Mouse (Mus musculus) heart, adult 2 months (tissue): ENCODE data around the gene Nmnat1. TPM values are rescaled to one million over a fixed set of nuclear protein-coding genes. Genes with fewer than 3 reads are reported as not detected.

ENCODE experiments used
- DNase-seq, 2 experiments: peaks; one replicate each; pipeline ENCODE4 v3.0.0; 2021
- H3K27ac ChIP-seq: fragments of 200-600 bp; 2 replicates; pipeline ENCODE4 v1.8.1; 2022
- H3K27me3 ChIP-seq: fragments of 200-500 bp; 2 replicates; pipeline ENCODE4 v1.6.1; 2012; ENCODE audit warnings: mild to moderate bottlenecking, low read length, inconsistent platforms, mixed read lengths; ENCODE audit not compliant: control insufficient read depth, insufficient read depth
- H3K36me3 ChIP-seq: fragments of 200-500 bp; 2 replicates; pipeline ENCODE4 v1.6.1; 2012; ENCODE audit warnings: low read length, inconsistent platforms; ENCODE audit not compliant: control insufficient read depth, insufficient read depth
- H3K4me1 ChIP-seq: fragments of 200-500 bp; 2 replicates; pipeline ENCODE4 v1.6.1; 2011; ENCODE audit warnings: low read length; ENCODE audit not compliant: control insufficient read depth, insufficient read depth
- H3K4me3 ChIP-seq: fragments of 200-600 bp; 2 replicates; pipeline ENCODE4 v1.8.1; 2022
- H3K79me2 ChIP-seq: fragments of 200-500 bp; replicated peaks from 2 replicates; pipeline ENCODE4 v1.6.1; 2012; ENCODE audit warnings: mild to moderate bottlenecking, inconsistent platforms, low read length, moderate library complexity, mixed read lengths; ENCODE audit not compliant: control insufficient read depth, insufficient read depth
- H3K9ac ChIP-seq: fragments of 200-500 bp; 2 replicates; pipeline ENCODE4 v1.6.1; 2012; ENCODE audit warnings: low read depth, mild to moderate bottlenecking, control low read depth, inconsistent platforms, low read length, mixed read lengths
- CTCF ChIP-seq: fragments of 200-600 bp; IDR thresholded peaks from 2 replicates; pipeline ENCODE4 v1.8.1; 2022; ENCODE audit warnings: antibody characterized with exemption, mild to moderate bottlenecking, moderate library complexity
- EP300 ChIP-seq: fragments of 200-500 bp; IDR thresholded peaks from 2 replicates; pipeline ENCODE4 v1.6.1; 2011; ENCODE audit warnings: low read depth, low read length, control low read depth; ENCODE audit not compliant: insufficient read depth
- POLR2A ChIP-seq: fragments of 200-500 bp; IDR thresholded peaks from 2 replicates; pipeline ENCODE4 v1.6.1; 2011; ENCODE audit warnings: mild to moderate bottlenecking, low read depth, low read length, control low read depth; ENCODE audit not compliant: insufficient read depth
- WGBS: fragments of 180-500 bp; shearing (Covaris S2); methylation state at CpG from one replicate; pipeline ENCODE4 v1.1.7; 2018; 5-methylcytosine and 5-hydroxymethylcytosine counted together
- intact Hi-C: fragments of 180-260 bp; cut with DNase I; formaldehyde crosslinking; loops from one replicate; pipeline ENCODE4 v1.15.1; 2025
- polyA plus RNA-seq: library from polyadenylated mRNA; depleted of rRNA; stranded (reverse); fragments of >200 nt; gene quantifications from 2 replicates; pipeline ENCODE4 v1.2.3, GENCODE M21; 2012
- total RNA-seq, 2 experiments: library from RNA; stranded (reverse); gene quantifications; 2 replicates each; pipeline ENCODE4 v1.2.3; 2021

Gene Nmnat1
- total and polyA plus RNA-seq, 3 experiments: 20.6 to 36.1 (median 29.4) TPM

DNA sequence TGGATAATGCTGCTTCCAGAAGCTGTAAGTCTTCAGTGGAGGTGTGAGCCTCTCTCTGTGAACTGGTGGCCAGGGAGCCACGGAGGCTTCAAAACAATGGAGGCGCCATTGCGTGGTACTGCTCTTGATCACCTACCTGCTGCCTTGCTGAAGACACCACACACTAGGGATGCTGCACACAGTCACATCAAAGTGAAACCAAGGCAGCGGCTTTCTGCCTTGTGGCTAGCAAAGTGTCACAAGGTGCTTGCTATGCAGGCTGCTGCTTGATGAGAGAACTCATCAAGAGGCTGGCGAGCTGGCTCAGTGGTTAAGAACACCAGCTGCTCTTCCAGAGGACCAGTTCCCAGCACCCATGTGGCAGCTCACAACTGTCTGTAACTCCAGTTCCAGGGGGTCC is 30.7 kb upstream of the Nmnat1 start:
- 87% methylated on average over 5 of the region's 5 CpGs for WGBS
- no peak for DNase-seq
- Histone ChIP-seq H3K27me3 (no peaks in the 10 kb centered on the region), H3K36me3 (no peaks in the 10 kb centered on the region), H3K4me1 (peaks cover 11% of the 10 kb centered on the region), H3K79me2 (no peaks in the 10 kb centered on the region), H3K9ac (no peak overlapping the region), H3K27ac (no peak overlapping the region), H3K4me3 (no peak overlapping the region)
- TF ChIP-seq EP300: no peak
- no peak for TF ChIP-seq CTCF
- no peak for TF ChIP-seq POLR2A
- intact Hi-C loops: no loop called here

GRCm38 (mm10) chr4:149512072-149512471 is 27.1 kb upstream of the Nmnat1 start:
- no peaks in the 10 kb centered on the region for H3K79me2 ChIP-seq
- H3K4me3 ChIP-seq: no peak overlapping the region
- no peak overlapping the region for H3K9ac ChIP-seq
- no peak overlapping the region for H3K27ac ChIP-seq
- H3K4me1 ChIP-seq: no peaks in the 10 kb centered on the region
- intact Hi-C loops: no loop called here
- DNase-seq: no peak
- no peaks in the 10 kb centered on the region for H3K36me3 ChIP-seq
- TF ChIP-seq EP300 (no peak), POLR2A (no peak), CTCF (no peak)
- 74% methylated on average over 7 of the region's 7 CpGs for WGBS
- no peaks in the 10 kb centered on the region for H3K27me3 ChIP-seq

- Histone ChIP-seq H3K27me3 (no peaks in the 10 kb centered on the region), H3K27ac (no peak overlapping the region), H3K4me1 (no peaks in the 10 kb centered on the region), H3K36me3 (no peaks in the 10 kb centered on the region), H3K4me3 (no peak overlapping the region), H3K79me2 (no peaks in the 10 kb centered on the region), H3K9ac (no peak overlapping the region)
- TF ChIP-seq EP300: no peak
- no peak for TF ChIP-seq CTCF
- TF ChIP-seq POLR2A: no peak
- intact Hi-C loops: no loop called here
- WGBS: 53% methylated on average over 6 of the region's 6 CpGs
- no peak for DNase-seq
Measured at GRCm38 (mm10) chr4:149511221-149511646, 26.2 kb upstream of the Nmnat1 start.

DNA sequence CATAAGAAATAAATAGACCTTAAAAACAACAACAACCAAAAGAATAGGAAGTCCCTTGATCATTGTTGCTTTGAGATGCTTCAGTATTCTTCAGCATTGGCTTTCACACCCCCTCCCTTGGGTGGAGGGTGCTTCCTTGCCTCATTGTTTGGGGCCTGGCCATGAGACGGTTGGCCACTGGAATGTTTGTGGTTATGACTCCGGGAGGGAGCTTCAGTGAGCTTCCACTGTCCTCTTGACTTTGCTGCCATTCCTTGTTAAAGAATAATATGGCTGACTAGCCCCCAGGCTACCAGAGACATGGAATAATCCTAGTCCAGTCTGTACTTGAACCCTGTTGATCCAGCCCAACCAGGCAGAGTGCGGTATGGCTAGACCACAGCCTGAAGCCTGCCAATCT is 21.9 kb upstream of the Nmnat1 start:
- intact Hi-C loops: no loop called here
- Histone ChIP-seq H3K79me2 (no peaks in the 10 kb centered on the region), H3K27me3 (no peaks in the 10 kb centered on the region), H3K4me3 (no peak overlapping the region), H3K9ac (no peak overlapping the region), H3K4me1 (no peaks in the 10 kb centered on the region), H3K27ac (no peak overlapping the region), H3K36me3 (no peaks in the 10 kb centered on the region)
- DNase-seq: no peak
- TF ChIP-seq CTCF (no peak), POLR2A (no peak), EP300 (no peak)
- WGBS: 71% methylated on average over 3 of the region's 3 CpGs

DNA sequence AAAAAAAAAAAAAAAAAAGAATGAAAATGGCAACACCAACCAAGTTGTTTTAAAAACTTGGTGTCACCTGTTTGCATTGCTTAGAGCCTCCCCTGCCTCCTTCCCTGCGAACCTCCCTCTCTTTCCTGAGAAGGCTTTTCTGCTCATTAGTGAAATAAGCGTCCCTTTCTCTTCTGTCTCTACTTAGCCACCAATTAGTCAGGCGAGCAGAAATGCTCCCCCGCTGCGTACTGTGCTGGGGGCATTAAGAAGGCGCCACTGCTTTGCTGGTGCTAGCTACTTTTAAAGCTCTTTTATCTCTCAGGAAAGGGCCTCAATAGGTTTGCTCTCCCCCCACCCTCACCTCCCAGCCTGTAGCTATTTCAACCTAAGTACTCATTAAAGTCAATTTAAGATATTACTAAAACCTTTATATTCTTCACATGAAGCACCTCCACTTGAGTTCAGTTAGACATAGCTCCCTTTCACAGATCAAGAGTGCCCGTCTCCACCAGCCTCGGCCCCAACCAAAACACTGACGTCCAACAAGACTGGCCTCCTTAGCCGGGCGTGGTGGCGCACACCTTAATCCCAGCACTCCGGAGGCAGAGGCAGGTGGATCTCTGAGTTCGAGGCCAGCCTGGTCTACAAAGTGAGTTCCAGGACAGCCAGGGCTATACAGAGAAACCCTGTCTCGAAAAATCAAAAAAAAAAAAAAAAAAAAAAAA is 20.4 kb upstream of the Nmnat1 start:
- no peak for TF ChIP-seq POLR2A
- no peak for TF ChIP-seq EP300
- TF ChIP-seq CTCF: no peak
- intact Hi-C loops: no loop called here

GRCm38 (mm10) chr4:149504858-149505257 is 19.9 kb upstream of the Nmnat1 start:
- Histone ChIP-seq H3K27ac (no peak overlapping the region), H3K79me2 (no peaks in the 10 kb centered on the region), H3K27me3 (no peaks in the 10 kb centered on the region), H3K9ac (no peak overlapping the region), H3K36me3 (no peaks in the 10 kb centered on the region), H3K4me3 (no peak overlapping the region), H3K4me1 (no peaks in the 10 kb centered on the region)
- DNase-seq: no peak
- intact Hi-C loops: no loop called here
- 28% methylated on average over 3 of the region's 3 CpGs for WGBS
- TF ChIP-seq CTCF (no peak), POLR2A (no peak), EP300 (no peak)

More for the DNA sequence above, 20.4 kb upstream of the Nmnat1 start:
- Histone ChIP-seq H3K4me3 (no peak overlapping the region), H3K27ac (no peak overlapping the region), H3K4me1 (no peaks in the 10 kb centered on the region), H3K36me3 (no peaks in the 10 kb centered on the region), H3K9ac (no peak overlapping the region), H3K27me3 (no peaks in the 10 kb centered on the region), H3K79me2 (no peaks in the 10 kb centered on the region)
- 72% methylated on average over 14 of the region's 15 CpGs for WGBS
- no peak for DNase-seq
